Mouse (Mus musculus) intestine, embryonic 16.5 days (tissue): ENCODE data around the gene Mesp1. TPM values are rescaled to one million over a fixed set of nuclear protein-coding genes. Genes with fewer than 3 reads are reported as not detected.

Source experiments
- ATAC-seq: fragments of 200-750 bp; cut with Nextera tagmentation; 2 replicates; pipeline ENCODE4 v1.8.0; 2017; ENCODE audit warnings: moderate TSS enrichment, moderate library complexity
- H3K27ac ChIP-seq: fragments of 300-500 bp; sonication (generic); 2 replicates; pipeline ENCODE4 v1.5.1; 2014; ENCODE audit warnings: mild to moderate bottlenecking, low read length
- H3K27me3 ChIP-seq: fragments of 300-500 bp; sonication (generic); replicated peaks from 2 replicates; pipeline ENCODE4 v1.6.1; 2014; ENCODE audit warnings: low read length, control low read depth, mixed read lengths; ENCODE audit not compliant: control insufficient read depth, insufficient read depth
- H3K36me3 ChIP-seq: fragments of 300-500 bp; sonication (generic); 2 replicates; pipeline ENCODE4 v1.6.1; 2014; ENCODE audit warnings: low read length, control low read depth; ENCODE audit not compliant: control insufficient read depth, insufficient read depth
- H3K4me1 ChIP-seq: fragments of 300-500 bp; sonication (generic); 2 replicates; pipeline ENCODE4 v1.6.1; 2014; ENCODE audit warnings: low read length, control low read depth, mixed read lengths; ENCODE audit not compliant: control insufficient read depth, insufficient read depth
- H3K4me2 ChIP-seq: fragments of 300-500 bp; sonication (generic); 2 replicates; pipeline ENCODE4 v1.6.1; 2014; ENCODE audit warnings: low read depth, low read length, control low read depth
- H3K4me3 ChIP-seq: fragments of 300-500 bp; sonication (generic); 2 replicates; pipeline ENCODE4 v1.5.1; 2014; ENCODE audit warnings: mild to moderate bottlenecking, low read length
- H3K9ac ChIP-seq: fragments of 300-500 bp; sonication (generic); 2 replicates; pipeline ENCODE4 v1.6.1; 2014; ENCODE audit warnings: low read depth, low read length
- H3K9me3 ChIP-seq: fragments of 300-500 bp; sonication (generic); 2 replicates; pipeline ENCODE4 v1.6.1; 2016; ENCODE audit warnings: low read length, control low read depth; ENCODE audit not compliant: control insufficient read depth
- WGBS: fragments of 180-500 bp; shearing (Covaris S2); extraction: QIAGEN DNeasy Blood & Tissue Kit; methylation state at CpG from one replicate; pipeline ENCODE4 v1.1.7; 2014; 5-methylcytosine and 5-hydroxymethylcytosine counted together
- polyA plus RNA-seq: library from polyadenylated mRNA; unstranded; fragments of >200 nt; fragmentation: Nextera tagmentation; extraction: Ambion mirVana; gene quantifications from 2 replicates; pipeline ENCODE4 v1.2.1, GENCODE M21; 2015

The Mesp1 gene
- polyA plus RNA-seq, 1 experiment from 2014 or later, result not detected

GRCm38 (mm10) chr7:79780647-79781626, 12.7 kb downstream of the Mesp1 start:
- Histone ChIP-seq H3K9ac (peak overlapping the region; percentile 66), H3K4me2 (peak overlapping the region; percentile 72), H3K27ac (peak overlapping the region; percentile 62; the same call in 1 of the 2 replicates), H3K4me3 (peak overlapping the region; percentile 45), H3K36me3 (no peaks in the 10 kb centered on the region), H3K9me3 (no peaks in the 10 kb centered on the region), H3K4me1 (peaks cover 9% of the 10 kb centered on the region), H3K27me3 (no peaks in the 10 kb centered on the region)
- peak; percentile 83 for ATAC-seq
- WGBS, result 23% methylated on average over 16 of the region's 16 CpGs

DNA sequence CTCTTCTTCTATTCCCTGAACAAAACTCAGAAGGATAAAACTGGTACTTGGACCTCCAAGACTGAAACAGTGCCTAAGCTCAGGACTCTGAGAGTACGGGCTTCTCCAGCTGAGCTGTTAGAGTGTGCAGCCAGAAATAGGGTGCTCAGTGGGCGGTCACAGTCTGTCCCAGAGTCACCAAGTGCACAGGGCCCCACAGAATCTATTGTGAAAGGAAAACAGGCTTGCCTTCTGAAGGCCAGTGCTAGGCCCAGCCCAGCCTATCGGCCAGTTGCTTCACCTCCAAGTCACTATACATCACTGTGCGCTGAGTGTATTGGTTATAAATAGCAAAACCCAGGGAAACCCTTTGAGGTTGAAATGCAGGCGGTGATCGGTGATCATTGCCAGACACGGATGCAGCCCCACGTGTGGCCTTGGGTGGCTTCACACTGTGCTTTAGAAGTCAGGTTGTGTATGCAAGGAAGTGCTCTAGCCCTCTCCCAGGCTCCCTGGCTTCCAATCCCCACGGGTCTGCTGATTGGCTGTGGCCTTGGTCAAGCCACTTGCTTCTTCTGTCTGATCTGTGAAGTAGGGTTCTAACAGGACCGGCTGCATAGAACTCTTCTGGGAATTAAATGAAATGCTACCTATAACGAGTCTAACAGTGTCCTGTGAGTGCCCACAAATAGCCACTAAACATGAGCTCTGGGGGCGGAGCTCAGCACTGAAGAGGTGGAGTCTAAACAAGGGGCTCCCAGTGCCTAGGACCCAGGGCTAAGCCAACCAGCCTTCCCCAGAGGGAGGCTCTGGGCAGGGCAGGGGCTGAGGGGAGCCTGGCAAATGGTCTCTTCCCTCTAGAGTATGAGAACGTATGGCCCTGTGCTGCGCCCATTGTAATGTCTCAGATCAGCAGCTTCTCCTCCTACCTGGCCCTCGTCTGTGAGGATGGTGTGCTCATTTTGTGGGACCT, 21.8 kb downstream of the Mesp1 start:
- H3K4me1 ChIP-seq, result no peaks in the 10 kb centered on the region
- no peak overlapping the region for H3K4me3 ChIP-seq
- peak; percentile 13; the same call in 1 of the 2 replicates for ATAC-seq
- no peak overlapping the region for H3K4me2 ChIP-seq
- H3K27ac ChIP-seq, result no peak overlapping the region
- H3K36me3 ChIP-seq, result no peaks in the 10 kb centered on the region
- H3K9ac ChIP-seq, result no peak overlapping the region
- WGBS, result 46% methylated on average over 15 of the region's 15 CpGs
- no peaks in the 10 kb centered on the region for H3K9me3 ChIP-seq
- no peaks in the 10 kb centered on the region for H3K27me3 ChIP-seq

DNA sequence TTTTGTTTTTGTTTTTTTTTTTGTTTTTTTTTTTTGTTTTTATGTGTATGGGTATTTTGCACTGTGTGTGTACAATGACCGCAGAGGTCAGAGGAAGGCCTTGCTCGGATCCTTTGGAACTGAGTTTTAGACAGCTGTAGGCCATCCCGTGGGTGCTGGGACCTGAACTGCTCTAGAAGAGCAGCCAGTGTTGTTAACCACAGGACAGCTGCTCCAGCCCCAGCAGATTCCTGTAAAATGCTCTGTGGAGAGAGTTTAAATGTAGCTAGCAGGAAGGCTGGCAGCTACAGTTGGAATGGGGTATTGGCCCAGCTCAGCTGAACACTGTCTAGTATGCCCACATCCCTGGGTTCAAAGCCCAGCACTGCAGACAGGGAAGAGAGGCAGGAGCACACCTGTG, 23.9 kb downstream of the Mesp1 start:
- H3K9me3 ChIP-seq, result no peaks in the 10 kb centered on the region
- H3K36me3 ChIP-seq, result no peaks in the 10 kb centered on the region
- H3K27ac ChIP-seq, result no peak overlapping the region
- H3K4me2 ChIP-seq, result no peak overlapping the region
- H3K27me3 ChIP-seq, result no peaks in the 10 kb centered on the region
- WGBS, result 74% methylated on average over 3 of the region's 3 CpGs
- H3K9ac ChIP-seq, result no peak overlapping the region
- ATAC-seq, result no peak
- no peaks in the 10 kb centered on the region for H3K4me1 ChIP-seq
- H3K4me3 ChIP-seq, result no peak overlapping the region

DNA sequence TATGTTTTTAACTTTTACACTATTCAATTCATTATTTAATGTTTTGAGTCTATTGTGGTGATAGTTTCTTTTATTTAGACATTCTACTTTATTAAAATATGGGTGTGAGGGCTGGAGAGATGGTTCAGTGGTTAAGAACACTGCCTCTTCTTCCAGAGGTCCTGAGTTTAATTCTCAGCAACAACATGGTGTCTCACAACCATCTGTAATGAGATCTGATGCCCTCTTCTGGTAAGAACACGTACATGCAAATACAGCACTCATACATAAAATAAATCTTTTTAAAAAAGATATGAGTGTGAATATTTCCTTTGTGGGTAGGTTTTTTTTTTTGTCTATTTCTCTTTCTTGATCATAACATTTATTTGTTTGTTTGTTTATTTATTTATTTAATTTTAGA, 27.6 kb downstream of the Mesp1 start:
- no peaks in the 10 kb centered on the region for H3K36me3 ChIP-seq
- WGBS, result 56% methylated on average over 1 of the region's 1 CpGs
- H3K4me2 ChIP-seq, result no peak overlapping the region
- no peak for ATAC-seq
- no peaks in the 10 kb centered on the region for H3K9me3 ChIP-seq
- no peaks in the 10 kb centered on the region for H3K4me1 ChIP-seq
- H3K4me3 ChIP-seq, result no peak overlapping the region
- H3K9ac ChIP-seq, result no peak overlapping the region
- H3K27me3 ChIP-seq, result no peaks in the 10 kb centered on the region
- H3K27ac ChIP-seq, result no peak overlapping the region

- Histone ChIP-seq H3K36me3 (no peaks in the 10 kb centered on the region), H3K9me3 (no peaks in the 10 kb centered on the region), H3K27ac (no peak overlapping the region), H3K4me3 (no peak overlapping the region), H3K9ac (no peak overlapping the region), H3K4me1 (no peaks in the 10 kb centered on the region), H3K4me2 (no peak overlapping the region), H3K27me3 (no peaks in the 10 kb centered on the region)
- ATAC-seq, result no peak
- WGBS, result 71% methylated on average over 8 of the region's 8 CpGs
Measured at GRCm38 (mm10) chr7:79762106-79762505, 31.5 kb downstream of the Mesp1 start.

DNA sequence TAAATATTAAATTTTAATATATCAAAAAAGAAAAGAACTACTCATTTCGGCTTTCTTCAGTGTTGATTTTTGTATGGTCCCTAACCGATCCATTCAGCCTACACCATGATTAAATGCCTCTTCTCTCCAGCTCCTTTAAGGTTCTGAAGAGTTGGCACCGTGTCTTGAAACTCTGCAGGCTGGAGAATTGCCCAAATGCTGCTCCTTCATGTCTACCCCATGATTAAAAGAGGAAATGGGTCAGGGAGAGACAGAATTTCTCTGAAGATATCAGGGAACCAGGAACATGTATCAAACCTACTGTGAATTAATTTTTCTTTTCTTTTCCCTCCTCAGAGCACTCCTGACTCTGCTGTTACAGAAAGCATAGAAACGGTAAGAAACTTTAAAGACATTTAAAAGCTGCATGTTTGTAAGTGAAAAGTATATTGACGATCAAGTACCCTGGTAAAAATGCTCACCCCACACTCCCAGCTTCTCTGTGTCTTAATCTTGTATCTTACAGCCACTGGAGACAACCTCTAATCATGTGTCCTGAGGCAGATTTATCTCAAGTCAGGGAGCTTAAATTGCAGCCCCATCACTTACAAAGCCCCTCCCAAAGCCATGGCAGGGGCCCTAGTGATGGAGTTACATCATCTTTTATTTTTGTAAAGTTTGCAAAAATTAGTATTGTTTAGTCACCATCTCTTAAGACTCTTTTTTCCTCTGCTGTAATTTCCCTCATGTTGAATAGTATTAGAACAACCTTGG, 32.3 kb downstream of the Mesp1 start:
- H3K9ac ChIP-seq, result no peak overlapping the region
- no peak for ATAC-seq
- no peaks in the 10 kb centered on the region for H3K27me3 ChIP-seq
- no peaks in the 10 kb centered on the region for H3K9me3 ChIP-seq
- no peaks in the 10 kb centered on the region for H3K4me1 ChIP-seq
- no peak overlapping the region for H3K27ac ChIP-seq
- H3K36me3 ChIP-seq, result no peaks in the 10 kb centered on the region
- H3K4me2 ChIP-seq, result no peak overlapping the region
- no peak overlapping the region for H3K4me3 ChIP-seq
- WGBS, result 82% methylated on average over 5 of the region's 5 CpGs

DNA sequence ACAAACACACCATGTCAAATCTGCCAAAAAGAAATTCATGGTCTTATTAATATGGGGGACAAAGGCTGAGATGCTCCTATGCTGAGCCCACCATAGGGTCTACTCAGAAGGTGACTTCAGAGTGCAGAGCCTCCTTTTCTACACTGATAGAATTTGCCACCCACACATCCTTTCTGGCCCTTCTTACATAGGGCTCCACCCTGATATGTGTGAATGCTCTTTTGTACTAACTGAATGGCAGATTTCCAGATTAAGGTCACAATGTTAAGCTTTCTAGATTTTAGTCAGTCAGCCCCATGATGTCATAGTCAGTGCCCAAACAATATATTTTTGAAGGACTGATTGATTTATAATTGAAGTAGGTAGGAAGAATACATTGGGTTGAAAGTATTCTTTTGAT, 33.8 kb downstream of the Mesp1 start:
- H3K4me2 ChIP-seq, result no peak overlapping the region
- no peaks in the 10 kb centered on the region for H3K27me3 ChIP-seq
- no peak for ATAC-seq
- H3K36me3 ChIP-seq, result no peaks in the 10 kb centered on the region
- no peaks in the 10 kb centered on the region for H3K4me1 ChIP-seq
- H3K9me3 ChIP-seq, result no peaks in the 10 kb centered on the region
- H3K4me3 ChIP-seq, result no peak overlapping the region
- no peak overlapping the region for H3K9ac ChIP-seq
- H3K27ac ChIP-seq, result no peak overlapping the region

- H3K9ac ChIP-seq, result no peak overlapping the region
- no peaks in the 10 kb centered on the region for H3K4me1 ChIP-seq
- H3K4me3 ChIP-seq, result no peak overlapping the region
- H3K9me3 ChIP-seq, result no peaks in the 10 kb centered on the region
- WGBS, result 38% methylated on average over 6 of the region's 6 CpGs
- H3K27me3 ChIP-seq, result no peaks in the 10 kb centered on the region
- no peak for ATAC-seq
- no peak overlapping the region for H3K27ac ChIP-seq
- H3K36me3 ChIP-seq, result no peaks in the 10 kb centered on the region
- no peak overlapping the region for H3K4me2 ChIP-seq
Measured at GRCm38 (mm10) chr7:79758176-79758575, 35.4 kb downstream of the Mesp1 start.

DNA sequence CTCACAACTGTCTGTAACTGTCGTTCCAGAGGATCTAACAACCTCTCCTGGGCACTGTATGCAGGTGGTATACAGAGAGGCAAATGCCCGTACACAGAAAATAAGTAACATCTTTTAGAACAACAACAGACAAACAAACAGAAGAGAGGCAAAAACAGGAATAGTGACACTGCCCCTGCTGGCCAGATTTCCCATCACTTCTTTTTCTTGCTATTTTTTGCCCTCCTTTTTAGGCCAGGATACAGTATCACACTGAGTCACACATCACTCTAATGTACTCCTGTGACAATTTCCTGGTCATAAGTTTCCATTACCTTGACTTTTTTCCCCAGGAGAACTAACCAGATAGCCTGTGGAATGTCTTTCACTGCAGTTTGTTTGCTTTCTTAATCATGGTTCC, 37.3 kb downstream of the Mesp1 start:
- Histone ChIP-seq H3K4me3 (no peak overlapping the region), H3K4me2 (no peak overlapping the region), H3K4me1 (no peaks in the 10 kb centered on the region), H3K36me3 (no peaks in the 10 kb centered on the region), H3K27me3 (no peaks in the 10 kb centered on the region), H3K27ac (no peak overlapping the region), H3K9ac (no peak overlapping the region), H3K9me3 (no peaks in the 10 kb centered on the region)
- ATAC-seq, result no peak
- WGBS, result 51% methylated on average over 2 of the region's 2 CpGs
